Mouse (Mus musculus): ENCODE results near the gene Hunk.

Gene Hunk

DNA sequence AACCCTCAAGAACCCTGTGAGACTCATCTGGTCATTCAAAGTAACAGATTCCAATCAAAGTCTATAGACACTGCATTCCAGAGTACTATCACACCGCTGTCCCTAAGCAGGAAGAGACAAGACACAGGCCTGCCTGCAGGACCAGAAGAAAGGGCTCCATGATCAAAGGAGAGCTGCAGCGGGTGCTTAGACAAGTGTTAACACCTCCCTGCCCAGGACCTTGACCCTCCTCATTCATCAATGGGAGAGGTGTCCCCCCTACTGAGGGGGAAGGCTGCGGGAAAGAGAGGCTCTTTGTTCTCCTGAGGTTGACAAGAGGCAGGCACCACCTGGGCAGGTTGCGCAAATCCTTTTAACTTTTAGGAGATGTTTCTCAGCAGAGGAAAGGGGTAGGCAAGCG is 51.5 kb downstream of the Hunk start:
- DNase-seq (ENCODE audit: low spot score), result no peak

DNA sequence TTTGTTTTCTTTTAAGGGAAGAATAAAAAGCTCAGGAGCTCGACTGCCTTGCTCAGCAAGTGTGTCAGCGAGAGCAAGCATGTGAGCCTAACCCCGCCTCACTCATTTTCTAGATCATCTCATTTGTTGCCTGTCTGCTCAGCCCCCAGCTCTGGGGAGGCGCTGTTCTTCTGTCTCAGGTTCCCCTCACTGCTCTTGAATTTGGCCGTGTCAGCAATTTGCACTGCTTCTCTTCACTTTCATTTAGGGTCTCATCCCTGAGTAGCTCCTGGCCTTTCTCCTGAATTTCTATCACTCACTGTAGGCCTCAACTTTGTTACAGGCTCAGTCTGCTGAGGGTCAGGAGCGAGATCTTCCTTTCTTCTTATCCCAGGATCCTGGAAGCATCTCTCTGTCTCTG is 53.7 kb downstream of the Hunk start:
- DNase-seq (ENCODE audit: low spot score), result no peak

DNA sequence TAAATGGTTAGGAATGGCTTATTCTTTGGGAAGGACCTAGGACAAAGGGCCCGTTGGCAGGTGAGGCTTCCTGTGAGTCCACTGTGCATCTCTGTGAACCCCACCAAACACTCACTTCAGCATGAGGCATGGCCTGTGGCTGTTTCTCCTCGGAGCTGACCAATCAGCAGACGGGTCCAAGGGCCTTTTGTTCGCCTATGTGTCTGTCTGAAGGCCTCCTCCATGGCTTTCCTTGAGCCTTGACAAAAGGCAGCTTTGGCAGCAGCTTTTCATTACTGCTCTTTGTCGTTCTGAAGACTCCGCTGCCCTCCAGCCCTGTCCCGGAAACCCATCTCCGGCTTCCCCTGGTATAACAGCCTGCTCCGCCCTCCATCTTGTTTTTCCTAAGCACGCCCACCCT is 54.8 kb downstream of the Hunk start:
- DNase-seq (ENCODE audit: low spot score), result no peak

DNA sequence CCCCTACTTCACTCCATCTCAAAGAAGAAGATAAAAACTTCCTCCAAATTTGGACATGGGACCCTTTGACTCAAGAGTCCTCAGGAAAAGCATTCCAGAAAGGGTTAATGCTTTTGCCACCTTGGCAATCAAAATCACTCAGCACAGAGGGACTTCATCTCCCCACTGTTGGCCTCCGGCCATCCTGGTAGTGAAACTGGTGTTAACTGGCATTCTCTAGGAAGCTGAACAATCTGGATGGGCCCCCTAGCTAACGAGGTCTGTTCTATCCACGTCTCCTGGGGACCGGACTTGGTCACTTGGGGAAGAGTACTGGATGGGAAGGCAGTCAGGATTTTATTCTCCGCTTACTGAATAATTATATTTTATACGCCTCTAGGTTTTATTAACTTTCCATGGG is 57.2 kb downstream of the Hunk start:
- no peak for DNase-seq (ENCODE audit: low spot score)

DNA sequence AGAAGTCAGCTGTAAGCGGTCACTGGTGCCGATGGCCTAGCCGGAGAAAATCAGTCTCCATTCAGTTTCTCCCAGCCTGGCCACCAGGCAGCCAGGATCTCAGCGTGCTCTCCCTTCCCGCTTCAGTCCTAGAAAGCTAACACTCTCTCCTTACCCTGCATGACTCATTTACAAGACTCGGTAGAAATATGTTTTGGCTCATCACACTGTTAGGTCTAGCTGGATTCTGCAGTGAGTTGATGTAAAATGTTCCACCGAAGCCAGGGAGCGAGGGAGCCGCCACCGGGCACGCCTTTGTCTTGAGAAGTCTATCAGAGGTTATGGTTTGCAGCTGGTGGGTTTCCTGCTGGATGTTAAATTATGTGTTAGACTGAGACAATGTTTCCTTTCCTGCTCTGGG is 67.4 kb downstream of the Hunk start:
- no peak for DNase-seq (ENCODE audit: low spot score)

DNA sequence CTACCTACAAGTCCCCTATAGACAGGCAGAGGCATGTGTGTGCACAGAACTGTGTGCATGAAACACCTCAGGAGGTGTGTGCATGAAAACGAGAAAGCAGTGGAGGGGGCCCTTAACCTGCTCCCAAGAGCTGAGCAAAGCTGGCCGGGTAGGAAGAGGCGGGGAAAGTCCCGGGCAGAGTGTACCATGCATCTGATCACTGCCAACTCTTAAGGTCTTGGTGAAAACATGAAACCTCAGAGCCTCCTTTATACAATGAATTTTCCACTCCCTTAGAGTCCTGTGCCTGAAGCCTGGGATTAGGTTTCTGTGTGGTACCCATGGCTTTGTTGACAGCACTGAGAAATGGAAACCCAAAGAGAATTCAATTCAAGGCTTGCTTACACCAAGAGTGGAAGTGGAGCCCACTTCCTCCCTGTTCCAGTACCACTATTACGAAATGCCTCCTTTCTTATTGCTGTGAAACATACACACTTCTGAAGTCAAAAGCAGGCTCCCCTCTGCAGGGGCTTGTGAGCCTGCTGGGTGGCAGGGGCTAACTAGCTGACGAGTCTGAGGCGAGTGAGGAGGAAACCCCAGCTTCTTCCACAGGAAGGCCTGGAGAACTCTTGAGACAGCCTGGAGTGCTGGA is 70.8 kb downstream of the Hunk start:
- DNase-seq (ENCODE audit: low spot score), result no peak

DNA sequence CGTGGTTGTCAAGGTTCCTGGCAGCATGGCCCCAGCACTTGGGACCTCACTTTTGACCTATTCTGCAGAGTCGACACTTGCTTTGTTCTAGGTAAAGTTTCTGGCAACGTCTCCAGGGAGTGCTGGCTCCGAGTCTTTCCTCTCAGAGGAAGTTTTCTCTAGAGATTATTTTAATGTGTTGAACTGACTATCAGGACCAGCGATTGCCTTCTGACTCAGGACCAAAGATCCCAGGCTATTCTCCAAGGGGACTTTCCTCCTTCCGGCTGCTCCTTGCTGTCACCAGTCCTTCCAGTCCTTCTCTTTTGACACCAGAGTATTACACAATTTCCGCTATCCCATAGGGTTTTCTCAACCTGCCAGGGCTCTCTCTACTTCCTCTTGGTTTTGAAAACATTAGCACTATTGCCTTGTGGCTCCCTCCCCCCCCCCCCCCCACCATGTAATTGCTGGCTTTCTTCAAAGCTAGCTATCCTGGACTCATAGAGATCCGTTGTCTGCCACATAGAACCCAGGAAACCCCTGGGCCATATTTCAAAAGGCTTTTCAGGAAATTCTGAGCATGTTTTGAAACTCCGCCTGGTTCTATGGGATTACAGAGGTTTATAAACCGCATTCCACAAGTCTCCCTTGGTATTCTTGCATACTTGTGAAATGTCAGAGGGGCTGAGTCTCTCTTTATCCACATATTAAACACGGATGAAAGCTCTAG is 73.2 kb downstream of the Hunk start:
- no peak for DNase-seq (ENCODE audit: low spot score)

DNA sequence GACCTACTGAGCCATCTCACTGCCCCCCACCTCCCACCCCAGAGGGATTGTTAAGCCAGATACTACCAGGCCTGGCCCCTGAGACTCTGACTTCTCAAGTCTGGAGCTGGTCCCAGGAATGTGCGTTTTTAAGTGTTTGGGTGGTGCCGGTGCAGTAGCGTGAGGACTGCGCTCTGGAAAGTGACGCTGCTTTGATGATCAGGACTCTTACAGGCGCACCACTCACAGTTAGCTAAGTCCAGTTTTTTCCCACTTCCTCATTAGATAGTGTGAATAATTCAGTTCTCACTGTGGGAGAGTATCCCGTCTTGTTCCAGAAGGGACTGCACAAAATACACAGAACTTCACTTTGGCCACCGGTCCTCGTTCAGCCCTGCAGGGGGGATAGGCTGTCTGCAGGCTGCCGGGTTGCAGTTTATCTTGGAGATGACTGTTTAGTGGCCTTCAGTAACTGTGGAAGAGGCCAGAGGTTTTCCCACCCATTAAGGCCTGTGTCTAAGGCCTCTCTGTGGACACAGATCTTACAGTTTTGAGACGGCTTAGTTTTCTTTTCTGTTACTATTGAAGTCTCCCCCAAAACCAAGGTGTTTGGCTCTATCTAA is 75.6 kb downstream of the Hunk start:
- DNase-seq (ENCODE audit: low spot score), result no peak

DNA sequence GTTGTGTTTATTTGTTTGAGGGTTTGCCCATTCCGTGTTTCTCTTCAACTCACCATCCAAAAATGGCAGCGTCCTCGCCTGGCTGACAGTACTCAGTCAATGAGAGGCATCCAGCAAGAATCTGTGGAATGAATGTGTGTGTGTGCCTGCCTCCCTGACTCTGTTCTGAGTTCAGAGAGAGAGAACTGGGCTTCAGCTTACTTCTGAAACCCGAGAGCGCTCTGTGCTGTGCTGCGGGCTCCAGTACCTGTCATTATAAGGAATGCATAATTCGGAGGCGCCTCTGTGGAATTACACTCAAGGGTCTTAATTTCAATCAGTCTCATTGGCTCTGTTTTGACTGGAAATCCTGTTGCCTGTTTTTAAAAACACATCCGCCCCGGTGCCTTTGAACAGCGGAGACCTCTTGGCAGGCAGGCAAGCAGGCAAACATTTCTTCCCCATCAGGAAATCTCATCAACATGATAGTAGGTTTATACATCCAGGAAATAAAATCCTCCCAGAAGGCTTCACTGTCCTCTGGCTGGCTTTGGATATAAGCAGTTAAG is 77.0 kb downstream of the Hunk start:
- DNase-seq (ENCODE audit: low spot score), result no peak

DNA sequence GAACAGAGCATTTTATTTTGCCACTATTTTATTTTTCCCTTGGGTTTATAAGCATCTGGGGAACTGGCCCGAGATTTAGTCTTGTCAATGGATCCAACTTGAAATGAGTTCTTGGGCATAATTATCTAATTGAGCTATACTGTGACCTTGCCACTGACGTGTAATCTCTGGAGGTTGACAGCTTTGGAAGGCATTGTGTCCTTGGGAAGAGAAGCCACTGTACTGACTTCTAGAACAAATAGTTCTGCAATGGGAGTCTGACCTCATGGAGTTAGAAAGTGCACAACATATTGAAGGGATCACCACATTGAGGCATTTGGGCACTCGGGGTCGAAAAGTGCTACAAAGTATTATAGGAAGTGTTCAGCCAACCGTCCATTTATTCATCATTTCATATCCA is 79.3 kb downstream of the Hunk start:
- no peak for DNase-seq (ENCODE audit: low spot score)

DNA sequence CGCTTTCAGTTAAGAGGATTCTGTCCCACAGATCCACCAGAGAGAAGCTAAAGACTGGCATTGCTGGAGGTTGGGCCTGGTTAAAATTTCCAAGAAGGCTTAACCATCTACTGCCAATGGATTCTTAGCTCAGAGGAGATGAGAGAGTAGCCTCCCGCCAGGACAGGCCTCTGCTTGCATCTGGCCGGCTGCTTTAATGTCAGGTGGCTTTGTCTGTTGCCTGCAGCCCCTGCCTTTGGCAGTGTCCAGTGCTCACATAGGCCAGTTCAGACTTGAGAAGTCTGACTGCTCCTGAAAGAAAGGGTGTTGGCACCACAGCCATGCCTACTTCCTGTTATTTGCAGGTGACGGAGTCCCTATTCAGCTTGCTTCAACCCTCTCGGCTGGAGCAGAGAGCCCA is 82.5 kb downstream of the Hunk start:
- no peak for DNase-seq (ENCODE audit: low spot score)

DNA sequence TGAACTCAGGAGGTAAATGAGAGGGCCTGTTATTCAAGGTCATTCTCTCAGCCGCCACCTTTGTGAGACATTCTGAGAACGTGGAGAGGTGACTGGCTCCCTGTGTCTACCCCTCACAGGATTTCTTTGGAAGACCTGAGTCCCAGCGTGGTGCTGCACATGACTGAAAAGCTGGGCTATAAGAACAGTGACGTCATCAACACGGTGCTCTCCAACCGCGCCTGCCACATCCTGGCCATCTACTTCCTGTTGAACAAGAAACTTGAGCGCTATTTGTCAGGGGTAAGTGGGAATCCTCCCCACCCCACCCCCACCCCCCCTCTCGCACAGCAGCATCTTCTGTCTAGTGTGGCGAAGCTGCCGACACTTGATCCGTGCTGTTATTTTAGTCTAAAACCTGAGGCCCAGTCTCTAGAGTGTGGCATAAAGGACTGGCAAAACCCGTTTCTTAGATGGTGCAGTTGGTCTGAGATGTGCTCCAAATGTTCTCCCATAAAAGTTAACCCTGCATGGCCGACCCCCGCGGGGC is 90.0 kb downstream of the Hunk start:
- DNase-seq (ENCODE audit: low spot score), result no peak

DNA sequence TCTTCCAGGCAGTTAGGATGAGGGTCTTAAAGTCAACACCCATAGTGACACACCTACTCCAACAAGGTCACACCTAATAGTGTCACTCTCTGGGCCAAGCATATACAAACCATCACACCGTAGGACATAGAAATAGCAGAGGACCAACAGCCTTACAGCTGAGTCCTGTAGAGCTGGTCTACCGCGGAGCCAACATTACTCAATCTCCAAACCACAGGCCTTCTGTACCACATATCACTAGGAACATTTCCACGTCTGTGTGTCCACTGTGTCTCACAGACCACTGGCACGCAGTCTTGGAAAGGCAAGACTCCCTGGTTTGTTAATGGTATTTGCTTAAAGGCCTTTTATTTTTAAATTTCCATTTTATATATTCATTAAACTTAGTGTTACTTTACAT is 95.8 kb downstream of the Hunk start:
- no peak for DNase-seq (ENCODE audit: low spot score)

DNA sequence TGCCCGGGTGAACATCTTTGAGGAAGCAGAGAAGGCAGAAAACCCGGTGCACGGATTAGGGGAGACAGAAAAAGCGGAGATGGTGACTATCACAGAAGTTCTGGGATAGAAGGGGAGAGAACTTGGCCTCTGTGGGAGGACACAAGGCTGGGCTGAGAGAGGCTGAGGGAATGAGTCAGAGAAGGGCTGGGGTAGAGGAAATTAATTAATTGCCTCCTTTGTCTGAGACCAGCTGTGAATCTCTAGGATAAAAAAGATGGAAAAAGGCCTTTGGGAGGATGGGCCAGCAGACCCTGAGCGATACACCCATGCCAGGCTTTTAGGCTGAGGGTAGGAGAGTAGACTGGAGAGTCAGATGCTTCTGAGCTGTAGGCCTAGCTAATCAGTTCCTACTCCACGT is 97.5 kb downstream of the Hunk start:
- no peak for DNase-seq (ENCODE audit: low spot score)

DNA sequence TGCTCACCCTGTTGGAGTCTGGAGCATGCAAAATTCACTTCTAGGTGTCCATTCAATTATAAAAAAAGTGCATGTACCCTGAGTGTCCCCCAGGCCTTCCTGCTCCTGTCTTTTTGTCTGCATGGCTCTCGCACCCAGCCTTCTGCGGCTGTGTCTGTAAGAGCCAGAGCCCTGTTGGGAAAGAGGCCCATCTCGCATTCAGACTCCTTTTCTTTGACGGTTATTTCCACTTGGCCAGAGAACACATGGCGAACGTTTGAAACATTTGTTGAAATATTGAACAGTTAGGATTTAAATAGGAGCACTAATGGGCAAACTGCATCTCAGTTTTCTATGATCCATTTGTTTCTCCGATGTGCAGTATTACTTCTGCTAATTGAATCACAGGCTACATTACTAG is 99.3 kb downstream of the Hunk start:
- no peak for DNase-seq (ENCODE audit: low spot score)

DNA sequence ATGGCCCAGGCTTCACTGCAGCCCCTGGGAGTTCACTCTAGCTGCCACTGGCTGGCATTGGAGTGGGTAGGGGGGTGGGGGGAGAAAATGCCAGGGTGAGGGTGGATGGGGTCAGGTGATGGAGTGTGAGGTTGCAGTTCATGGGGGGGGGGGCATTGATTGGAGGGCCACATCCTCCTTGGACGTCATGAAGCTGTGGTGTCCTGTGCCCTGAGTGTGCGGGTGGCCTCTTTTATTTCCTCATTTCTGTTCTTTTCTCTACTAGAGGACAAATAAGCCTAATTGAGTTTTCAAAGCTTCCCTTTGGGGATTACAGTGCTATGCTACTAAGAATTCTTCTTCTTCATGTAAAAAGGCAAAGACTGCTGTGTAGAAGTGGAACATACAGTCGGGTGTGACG is 99.8 kb downstream of the Hunk start:
- DNase-seq (ENCODE audit: low spot score), result no peak

DNA sequence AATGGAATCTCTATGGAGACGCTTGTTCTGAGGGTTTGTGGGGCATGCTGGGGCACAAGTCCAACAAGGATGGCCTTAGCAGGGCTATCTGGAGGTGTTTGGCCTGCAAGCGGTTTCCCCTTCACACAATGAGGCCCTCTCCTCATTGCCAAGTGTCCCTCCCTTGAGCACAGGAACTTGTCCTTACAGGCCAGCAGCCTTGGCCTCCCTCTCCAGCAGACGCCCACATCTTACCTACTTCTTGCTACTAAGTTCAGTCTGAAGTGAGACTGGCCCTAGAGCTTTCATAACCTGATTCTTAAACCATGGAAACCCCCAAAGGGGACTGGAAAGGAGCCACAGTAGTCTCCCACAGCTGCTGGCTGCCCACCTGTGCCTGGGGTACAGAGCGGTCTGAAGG is 104.3 kb downstream of the Hunk start:
- DNase-seq (ENCODE audit: low spot score), result no peak

DNA sequence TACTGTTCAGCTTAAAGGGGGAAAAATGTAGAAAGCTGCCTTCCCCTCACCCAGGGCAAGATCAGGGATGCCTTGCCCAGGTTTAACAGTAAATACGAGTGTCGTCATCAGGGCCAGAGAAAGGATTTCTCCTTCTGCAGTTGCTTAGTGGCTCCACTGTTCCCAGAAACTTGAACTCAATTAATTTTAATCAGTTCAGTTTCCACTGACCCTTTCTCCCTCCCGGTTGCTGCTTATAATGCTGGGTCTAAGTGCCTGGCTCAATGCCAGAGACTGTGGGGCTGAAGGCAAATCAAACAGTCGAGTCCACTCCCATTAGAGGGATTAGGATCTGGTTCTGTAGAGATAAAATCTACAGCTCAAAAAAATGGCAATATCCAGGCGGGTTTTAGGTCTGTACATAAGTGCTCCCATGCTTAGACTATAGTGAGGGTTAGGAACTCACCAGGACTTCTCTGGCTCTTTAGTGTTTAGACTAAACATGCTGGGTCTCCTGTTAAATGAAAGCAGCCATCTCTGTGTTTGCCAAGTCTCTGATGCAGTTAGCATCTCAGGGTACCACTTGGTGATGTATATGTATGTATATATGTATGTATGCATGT is 106.2 kb downstream of the Hunk start:
- DNase-seq (ENCODE audit: low spot score), result no peak

DNA sequence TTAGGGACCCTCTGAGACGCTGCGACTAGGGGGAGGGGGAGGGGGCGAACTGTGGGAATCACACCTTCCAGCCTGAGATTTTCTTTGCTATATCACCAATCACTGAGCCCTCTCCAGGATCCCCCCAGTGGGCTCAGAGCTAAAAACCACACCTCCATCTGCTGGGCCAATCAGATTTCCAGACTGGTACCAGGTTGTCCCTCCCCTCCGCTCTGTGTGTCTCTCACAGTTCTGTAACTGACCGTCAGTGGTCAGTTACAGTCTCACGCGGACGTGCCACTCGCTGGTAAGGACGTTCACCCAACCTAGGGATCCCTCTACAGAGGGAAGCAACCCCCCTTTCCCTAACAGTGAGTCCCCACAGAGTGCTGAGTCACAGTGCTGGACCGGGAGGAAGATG is 111.1 kb downstream of the Hunk start:
- DNase-seq (ENCODE audit: low spot score), result no peak

DNA sequence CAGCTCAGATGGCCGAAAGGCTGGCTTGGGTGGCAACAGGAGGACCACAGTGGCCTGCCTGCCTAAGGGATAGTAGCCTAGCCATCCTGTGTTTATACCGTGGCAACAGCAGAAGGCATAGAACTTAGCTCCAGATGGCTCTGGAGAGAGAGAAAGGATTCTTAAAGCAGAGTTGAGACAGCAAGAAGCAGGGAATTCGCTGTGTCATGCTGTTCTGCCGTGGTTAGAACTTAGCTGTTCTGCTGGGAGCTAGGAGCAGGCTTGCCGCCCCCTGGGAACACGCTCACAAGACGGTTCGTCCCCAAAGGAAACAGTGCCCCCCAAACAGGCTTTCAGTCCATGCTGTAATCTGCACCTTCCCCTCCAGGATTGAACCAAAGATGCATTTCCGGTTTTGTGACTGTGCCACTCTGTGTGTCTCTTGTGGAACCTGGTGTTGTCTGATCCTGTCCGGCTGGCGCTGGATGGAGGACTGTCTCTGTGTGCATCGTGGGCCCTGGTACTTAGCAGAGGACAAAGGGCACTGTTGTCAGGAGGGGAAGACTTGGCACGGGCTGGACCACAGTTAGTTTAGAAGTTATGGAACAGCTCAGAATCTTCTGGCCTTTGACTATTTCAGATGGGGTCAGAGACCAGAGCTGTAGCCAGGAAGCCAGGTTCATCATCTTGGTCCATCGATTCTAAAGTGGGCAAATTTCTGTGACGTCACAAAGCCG is 112.1 kb downstream of the Hunk start:
- no peak for DNase-seq (ENCODE audit: low spot score)

DNA sequence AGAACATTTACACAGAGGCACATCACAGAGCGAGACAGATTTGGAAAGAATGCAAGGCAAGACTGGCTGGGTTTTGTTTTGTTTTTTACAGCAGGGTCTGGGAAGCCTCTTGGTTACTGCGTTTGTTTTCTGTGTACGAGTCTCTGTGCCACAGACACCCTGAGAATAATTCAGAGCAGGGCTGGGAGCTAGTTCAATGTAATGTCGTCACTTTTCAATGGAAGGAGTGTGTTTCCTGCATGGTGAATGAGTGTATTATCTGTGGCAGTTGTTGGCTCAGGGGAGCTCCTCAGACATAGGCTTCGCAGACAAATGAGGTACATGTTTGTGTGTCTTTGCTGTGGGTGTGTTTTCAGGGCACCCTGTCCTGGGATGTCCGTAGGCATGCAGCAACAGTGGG is 115.0 kb downstream of the Hunk start:
- DNase-seq (ENCODE audit: low spot score), result no peak

DNA sequence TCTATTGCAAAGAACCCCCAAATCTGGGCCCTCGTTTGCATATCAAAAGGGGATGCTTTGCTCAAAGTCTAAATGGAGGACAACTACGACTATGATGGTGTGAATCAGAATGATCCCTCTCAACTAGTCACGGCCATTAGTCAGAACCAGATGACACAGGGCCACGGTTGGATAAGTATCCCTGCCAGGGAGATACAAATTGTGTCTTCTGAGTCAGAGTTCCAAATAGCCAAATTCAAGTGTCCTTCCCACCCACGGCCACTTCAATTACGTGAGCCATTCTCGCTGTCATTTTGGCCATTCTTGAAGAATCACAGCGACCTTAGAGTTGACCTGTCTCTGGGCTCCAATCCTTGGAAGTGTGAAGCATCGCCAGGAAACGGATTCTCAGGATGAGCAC is 119.4 kb downstream of the Hunk start:
- DNase-seq (ENCODE audit: low spot score), result no peak

Data from layer of hippocampus, adult 9-10 months (tissue).